Mouse (Mus musculus) lung, adult 2 months (tissue): ENCODE results near the gene Elf3.

Source experiments
- CTCF ChIP-seq: fragments of 200-500 bp; IDR thresholded peaks from 2 replicates; pipeline ENCODE4 v1.5.1; 2011; ENCODE audit warnings: mild to moderate bottlenecking, low read length, control low read depth; ENCODE audit not compliant: insufficient read depth
- POLR2A ChIP-seq: fragments of 200-500 bp; IDR thresholded peaks from 2 replicates; pipeline ENCODE4 v1.6.1; 2011; ENCODE audit warnings: low read depth, mild to moderate bottlenecking, control low read depth, low read length, borderline replicate concordance; ENCODE audit errors: extremely low read depth

- TF ChIP-seq POLR2A = no peak
- no peak for TF ChIP-seq CTCF
These were observed 7.5 kb upstream of the Elf3 start for GRCm38 (mm10) chr1:135265834-135266233.
